16 mouse cellular contexts compared by ENCODE assay signal in genomic region chr17:86407921-86408613, GRCm38 (mm10).
DNase-seq lines count a peak whose midpoint lies in the region; ATAC-seq and TF ChIP-seq lines count a peak whose summit lies in the region.
"Had no signal": no experiment of that assay in that cellular context is flagged by ENCODE, and none has a peak within 500 bp of the region (broad histone marks: within the 10 kb centered on the region; RNA-seq: fewer than 3 reads in every experiment).

No protein-coding gene starts in this region.

- no peak overlapping the region for H3K4me2 ChIP-seq in heart, embryonic 12.5 days
- H3K4me2 ChIP-seq in hindbrain, embryonic 16.5 days (ENCODE audit: low read length) = no peak overlapping the region
- H3K4me2 ChIP-seq: embryonic facial prominence, embryonic 13.5 days; liver, embryonic 13.5 days; midbrain, embryonic 11.5 days; neural tube, embryonic 13.5 days had no signal

- H3K4me1 ChIP-seq in heart, embryonic 12.5 days (replicated peaks) = peaks cover 53% of the 10 kb centered on the region
- peaks cover 4% of the 10 kb centered on the region; the same call in 1 of the 2 replicates for H3K4me1 ChIP-seq in lung, adult 2 months (ENCODE audit: control insufficient read depth, insufficient read depth, low read length)
- peaks cover 30% of the 10 kb centered on the region for H3K4me1 ChIP-seq in hindbrain, embryonic 16.5 days (ENCODE audit: control insufficient read depth, insufficient read depth, low read depth, low read length)

- H3K27ac ChIP-seq in heart, embryonic 12.5 days (ENCODE audit: poor library complexity, severe bottlenecking) = no peak overlapping the region
- H3K27ac ChIP-seq in hindbrain, embryonic 16.5 days (ENCODE audit: low read depth, low read length) = no peak overlapping the region
- H3K27ac ChIP-seq: embryonic facial prominence, embryonic 13.5 days; hindbrain, embryonic 10.5 days; liver, embryonic 13.5 days; neural tube, embryonic 13.5 days had no signal

- TF ChIP-seq CTCF in lung, adult 2 months (IDR thresholded peaks at IDR 0.05; ENCODE audit: insufficient read depth, low read length) = no peak

- no peak overlapping the region for H3K4me3 ChIP-seq in heart, embryonic 12.5 days
- no peak overlapping the region for H3K4me3 ChIP-seq in lung, adult 2 months (replicated peaks; ENCODE audit: extremely low read depth, low read depth, low read length)
- no peak overlapping the region for H3K4me3 ChIP-seq in hindbrain, embryonic 16.5 days (ENCODE audit: low read length)
- H3K4me3 ChIP-seq: embryonic facial prominence, embryonic 13.5 days; hindbrain, embryonic 10.5 days; liver, embryonic 13.5 days; neural tube, embryonic 13.5 days had no signal

- no peak overlapping the region for H3K9ac ChIP-seq in heart, embryonic 12.5 days
- no peak overlapping the region for H3K9ac ChIP-seq in hindbrain, embryonic 16.5 days (ENCODE audit: low read depth, low read length)
- H3K9ac ChIP-seq: embryonic facial prominence, embryonic 13.5 days; liver, embryonic 13.5 days; neural tube, embryonic 13.5 days had no signal

- H3K27me3 ChIP-seq in heart, embryonic 12.5 days (replicated peaks) = no peaks in the 10 kb centered on the region
- H3K27me3 ChIP-seq in hindbrain, embryonic 16.5 days (replicated peaks; ENCODE audit: control insufficient read depth, insufficient read depth, low read length) = no peaks in the 10 kb centered on the region
- H3K27me3 ChIP-seq: CH12.LX; embryonic facial prominence, embryonic 13.5 days; liver, embryonic 13.5 days; neural tube, embryonic 13.5 days had no signal

- ATAC-seq in heart, embryonic 12.5 days (ENCODE audit: insufficient number of reproducible peaks, low FRiP score) = no peak
- ATAC-seq in hindbrain, embryonic 16.5 days = no peak

- peak; percentile 91 for DNase-seq in heart, adult 11 months
- DNase-seq in lung, adult 18-20 months = peak; percentile 14 to 15
- no peak for DNase-seq in lung, adult 2 months
- peak; percentile 30 for DNase-seq in gastrocnemius, postnatal 10 days
- peak; percentile 34 for DNase-seq in lung, postnatal 36 days
- no peak for DNase-seq in frontal cortex, adult 2 months (ENCODE audit: extremely low spot score in 1 of 2, low spot score in 1 of 2)
- DNase-seq: layer of hippocampus, adult 9-11 months; liver, embryonic 13.5 days; right cerebral cortex, postnatal 14 days had no signal

- no peak for TF ChIP-seq POLR2A in lung, adult 2 months (IDR thresholded peaks at IDR 0.05; ENCODE audit: borderline replicate concordance, extremely low read depth, low read depth, low read length)

- WGBS in heart, embryonic 12.5 days = 80% methylated on average over 8 of the region's 8 CpGs
- 60% methylated on average over 8 of the region's 8 CpGs for WGBS in lung, adult 2 months
- WGBS in hindbrain, embryonic 16.5 days = 81% methylated on average over 8 of the region's 8 CpGs

- H3K36me3 ChIP-seq in heart, embryonic 12.5 days = no peaks in the 10 kb centered on the region
- no peaks in the 10 kb centered on the region for H3K36me3 ChIP-seq in hindbrain, embryonic 16.5 days (ENCODE audit: control insufficient read depth, insufficient read depth, low read length)
- H3K36me3 ChIP-seq: embryonic facial prominence, embryonic 13.5 days; hindbrain, embryonic 10.5 days; liver, embryonic 13.5 days; neural tube, embryonic 13.5 days had no signal

- H3K9me3 ChIP-seq in heart, embryonic 12.5 days (replicated peaks) = no peaks in the 10 kb centered on the region
- H3K9me3 ChIP-seq in hindbrain, embryonic 16.5 days (ENCODE audit: control insufficient read depth, low read length) = no peaks in the 10 kb centered on the region
- H3K9me3 ChIP-seq: embryonic facial prominence, embryonic 13.5 days; hindbrain, embryonic 10.5 days; liver, embryonic 13.5 days; neural tube, embryonic 13.5 days had no signal

Comparison
In these comparisons a context has a peak if more than half of its experiments do, and no peak if none do; other contexts are left out.
1. DNase-seq: peak in heart, adult 11 months (single experiment), lung, adult 18-20 months (2 of 2), gastrocnemius, postnatal 10 days (single experiment) and lung, postnatal 36 days (single experiment); none in lung, adult 2 months (single experiment) and frontal cortex, adult 2 months (0 of 2).